Mouse (Mus musculus) myocyte (in vitro differentiated cells): ENCODE measurements around the gene Loxl1.

Experiments
- CEBPB ChIP-seq: IDR thresholded peaks from 2 replicates; pipeline ENCODE4 v1.6.1; 2011; ENCODE audit warnings: mild to moderate bottlenecking, moderate library complexity; ENCODE audit not compliant: poor library complexity, insufficient read depth, severe bottlenecking
- E2F4 ChIP-seq: IDR thresholded peaks from one replicate; pipeline ENCODE4 v1.6.1; 2011; ENCODE audit warnings: mild to moderate bottlenecking, control low read depth, moderate library complexity; ENCODE audit not compliant: insufficient read depth
- POLR2A ChIP-seq: IDR thresholded peaks from one replicate; pipeline ENCODE4 v1.6.1; 2011; ENCODE audit warnings: low read depth, mild to moderate bottlenecking, control low read depth, moderate library complexity; ENCODE audit not compliant: insufficient read length
- USF1 ChIP-seq: IDR thresholded peaks from one replicate; pipeline ENCODE4 v1.6.1; 2011; ENCODE audit warnings: low read depth, mild to moderate bottlenecking, control low read depth, moderate library complexity

GRCm38 (mm10) chr9:58272855-58273254 is 40.1 kb downstream of the Loxl1 start:
- no peak for TF ChIP-seq USF1
- TF ChIP-seq CEBPB = no peak
- TF ChIP-seq POLR2A = no peak
- no peak for TF ChIP-seq E2F4
